Mouse (Mus musculus): ENCODE measurements around the gene Rpusd1.
"Not testable (repeated sequence)": the region's sequence is repeated elsewhere in the genome, so short reads cannot be mapped to it uniquely, and the experiment has no call there.

GRCm38 (mm10) chr17:25741471-25741870, 14.0 kb downstream of the Rpusd1 start:
- TF ChIP-seq RAD21 (IDR thresholded peaks at IDR 0.05; ENCODE audit: low read depth, low read length); CTCF (IDR thresholded peaks at IDR 0.05 in 2 of 3, conservative IDR thresholded peaks at IDR 0.05 in 1 of 3; ENCODE audit: control insufficient read depth in 1 of 3, insufficient read depth in 1 of 3, low read depth in 2 of 3, low read length in 3 of 3, poor library complexity in 1 of 3, severe bottlenecking in 1 of 3); USF2 (IDR thresholded peaks at IDR 0.05; ENCODE audit: borderline replicate concordance in 1 of 2, insufficient read depth in 1 of 2, low read depth in 1 of 2, low read length in 2 of 2); TBP (IDR thresholded peaks at IDR 0.05; ENCODE audit: low read depth, low read length); EP300 (IDR thresholded peaks at IDR 0.05; ENCODE audit: low read depth in 1 of 2, low read length in 2 of 2); UBTF (IDR thresholded peaks at IDR 0.05; ENCODE audit: borderline replicate concordance, insufficient read depth, low read depth, low read length); HCFC1 (IDR thresholded peaks at IDR 0.05; ENCODE audit: low read depth, low read length); POLR2A (IDR thresholded peaks at IDR 0.05; ENCODE audit: control insufficient read depth in 1 of 2, insufficient read depth in 1 of 2, low read depth in 1 of 2, low read length in 2 of 2, poor library complexity in 1 of 2); RCOR1 (IDR thresholded peaks at IDR 0.05; ENCODE audit: low read depth, low read length); CHD2 (IDR thresholded peaks at IDR 0.05; ENCODE audit: low read length); GATA1 (IDR thresholded peaks at IDR 0.05; ENCODE audit: low read depth, low read length); ELF1 (IDR thresholded peaks at IDR 0.05; ENCODE audit: low read depth, low read length); ZNF384 (IDR thresholded peaks at IDR 0.05; ENCODE audit: low read depth, low read length); GABPA (IDR thresholded peaks at IDR 0.05; ENCODE audit: low read depth, low read length): not testable (repeated sequence)

Data from MEL (cell line).